Mouse (Mus musculus) Patski (cell line): ENCODE results near the gene Ttc23l. TPM values are rescaled to one million over a fixed set of nuclear protein-coding genes. Genes with fewer than 3 reads are reported as not detected.

Source experiments
- ATAC-seq: fragments of 100-300 bp; one replicate; pipeline ENCODE4 v1.8.0; 2021
- CTCF ChIA-PET: fragments of 350-600 bp; sonication (Branson Sonifier 250); formaldehyde crosslinking; loops from one replicate; lab custom pipeline; 2022; ENCODE audit warnings: inconsistent platforms; lab: Charles Lee
- POLR2A ChIA-PET: fragments of 350-600 bp; sonication (Branson Sonifier 250); formaldehyde crosslinking; loops from one replicate; lab custom pipeline; 2022; ENCODE audit warnings: antibody characterized with exemption, inconsistent platforms; lab: Charles Lee
- DNase-seq: peaks from one replicate; pipeline ENCODE4 v3.0.0-alpha.2; 2011; ENCODE audit warnings: low read depth, low spot score
- H3K27me3 ChIP-seq: fragments of 371-371 bp; one replicate; pipeline ENCODE4 v1.5.1; 2021
- CTCF ChIP-seq: fragments of 100-300 bp; IDR thresholded peaks from one replicate; pipeline ENCODE4 v1.5.1; 2021
- in situ Hi-C: fragments of 300-500 bp; cut with MboI; formaldehyde crosslinking; loops from 3 replicates; pipeline ENCODE4 v1.11.1; 2018; ENCODE audit warnings: low pct_unique_long_range_greater_than_20kb, mixed read lengths
- polyA plus RNA-seq: library from polyadenylated mRNA; unstranded; gene quantifications from one replicate; pipeline ENCODE4 v1.2.3, GENCODE M21; 2021

The Ttc23l gene
- polyA plus RNA-seq, 1 experiment from 2014 or later = not detected

- CTCF ChIA-PET = interaction anchor here (0.9 kb wide), 1 partner anchor 412 kb away, joined by 3 read pairs; no protein-coding TSS in a partner anchor
- POLR2A ChIA-PET = no interaction called here
- H3K27me3 ChIP-seq = no peaks in the 10 kb centered on the region
- no peak for TF ChIP-seq CTCF
- peak; percentile 32 for ATAC-seq
- in situ Hi-C loops = loop anchor here (5.0 to 10.0 kb wide), 2 partner anchors 231 to 908 kb away; partner anchors contain the start of gene Tars
- DNase-seq = no peak
Observed at GRCm38 (mm10) chr15:10486365-10486839, 72.1 kb downstream of the Ttc23l start.

DNA sequence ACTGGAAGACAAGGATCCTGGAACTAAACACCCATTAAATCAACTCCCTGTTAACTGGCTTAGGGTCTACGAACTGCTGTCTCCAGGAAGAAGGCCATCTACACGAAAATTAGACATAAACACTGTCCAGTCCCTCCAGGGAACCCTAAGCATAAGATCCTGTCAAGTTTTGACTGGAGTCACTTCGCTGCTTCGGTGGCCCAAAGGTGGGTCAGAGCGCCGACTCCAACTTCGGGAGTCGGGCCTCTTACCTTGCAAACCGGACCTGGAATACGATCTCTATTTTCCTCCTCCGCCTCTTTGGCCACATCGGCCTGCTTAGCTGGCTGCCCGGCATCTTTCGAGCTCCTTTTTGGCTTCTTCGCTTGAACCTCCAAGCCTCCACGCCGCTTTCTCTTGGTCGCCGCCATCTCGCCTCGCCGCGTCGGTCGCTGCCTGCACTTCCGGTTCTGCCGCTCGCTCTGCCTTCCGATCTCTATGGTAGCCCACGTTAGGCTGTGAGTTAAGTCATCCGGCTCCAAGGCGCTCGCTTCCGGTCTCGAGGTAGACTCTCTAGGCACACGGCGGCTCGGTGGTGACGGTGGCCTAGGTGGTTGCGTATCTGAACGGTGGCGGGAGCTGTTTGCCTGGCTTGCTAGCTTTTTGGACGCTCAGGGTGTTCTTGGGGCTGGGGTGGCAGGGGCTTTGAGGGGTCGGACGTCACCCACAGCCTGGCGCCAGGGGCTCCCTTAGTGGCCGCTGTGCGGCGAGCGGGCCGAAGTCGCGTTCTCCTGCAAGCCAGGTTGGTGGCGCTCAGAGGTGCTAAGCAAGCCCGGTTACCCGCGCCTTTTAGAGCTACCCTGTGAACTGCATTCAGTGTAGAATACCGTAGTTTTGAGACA, 72.7 kb downstream of the Ttc23l start, which contains the start of the genes Brix1 and Rad1:
Gene Brix1, minus strand, starts transcription at position 464 of the 881 bp plus-strand sequence.
Gene Rad1, plus strand, starts transcription at position 535 of the 881 bp plus-strand sequence.
- ATAC-seq (peak; percentile 87), DNase-seq (peak; percentile 72)
- ChIA-PET POLR2A (interaction anchor here (1.8 kb wide), 1 partner anchor 15 kb away, joined by 7 read pairs; the partner anchor contains the start of gene Dnajc21), CTCF (interaction anchor here (0.9 to 1.3 kb wide), 2 partner anchors 20 to 412 kb away, joined by 3 read pairs; no protein-coding TSS in a partner anchor)
- in situ Hi-C loops = loop anchor here (5.0 to 10.0 kb wide), 2 partner anchors 232 to 909 kb away; partner anchors contain the start of gene Tars
- TF ChIP-seq CTCF = no peak
- no peaks in the 10 kb centered on the region for H3K27me3 ChIP-seq

DNA sequence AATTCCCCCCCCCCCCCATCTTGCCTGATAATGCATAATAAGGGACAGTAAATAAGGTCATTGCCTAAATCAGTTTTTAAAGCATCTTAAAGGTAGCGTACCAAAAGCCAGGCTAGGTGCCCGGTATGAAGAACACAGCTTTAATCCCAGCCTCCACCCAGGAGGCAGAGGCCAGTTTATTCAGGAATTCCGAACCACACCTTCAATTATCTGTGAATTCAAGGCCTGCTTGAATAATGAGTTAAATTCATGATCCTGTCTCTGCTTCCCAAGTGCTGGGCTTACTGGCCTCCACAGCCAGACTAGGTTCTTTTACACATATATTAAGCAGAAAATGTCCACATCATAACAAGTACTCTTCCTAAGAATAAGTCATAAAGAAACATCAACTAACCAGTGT, 87.5 kb downstream of the Ttc23l start:
- DNase-seq (no peak), ATAC-seq (no peak)
- H3K27me3 ChIP-seq = no peaks in the 10 kb centered on the region
- in situ Hi-C loops = no loop called here
- POLR2A ChIA-PET = interaction anchor here (1.0 to 2.2 kb wide), 2 partner anchors 14 to 420 kb away, joined by 3 to 7 read pairs; partner anchors contain the start of gene Brix1
- no peak for TF ChIP-seq CTCF
- CTCF ChIA-PET = interaction anchor here (0.7 kb wide), 1 partner anchor 63 kb away, joined by 3 read pairs; no protein-coding TSS in a partner anchor

DNA sequence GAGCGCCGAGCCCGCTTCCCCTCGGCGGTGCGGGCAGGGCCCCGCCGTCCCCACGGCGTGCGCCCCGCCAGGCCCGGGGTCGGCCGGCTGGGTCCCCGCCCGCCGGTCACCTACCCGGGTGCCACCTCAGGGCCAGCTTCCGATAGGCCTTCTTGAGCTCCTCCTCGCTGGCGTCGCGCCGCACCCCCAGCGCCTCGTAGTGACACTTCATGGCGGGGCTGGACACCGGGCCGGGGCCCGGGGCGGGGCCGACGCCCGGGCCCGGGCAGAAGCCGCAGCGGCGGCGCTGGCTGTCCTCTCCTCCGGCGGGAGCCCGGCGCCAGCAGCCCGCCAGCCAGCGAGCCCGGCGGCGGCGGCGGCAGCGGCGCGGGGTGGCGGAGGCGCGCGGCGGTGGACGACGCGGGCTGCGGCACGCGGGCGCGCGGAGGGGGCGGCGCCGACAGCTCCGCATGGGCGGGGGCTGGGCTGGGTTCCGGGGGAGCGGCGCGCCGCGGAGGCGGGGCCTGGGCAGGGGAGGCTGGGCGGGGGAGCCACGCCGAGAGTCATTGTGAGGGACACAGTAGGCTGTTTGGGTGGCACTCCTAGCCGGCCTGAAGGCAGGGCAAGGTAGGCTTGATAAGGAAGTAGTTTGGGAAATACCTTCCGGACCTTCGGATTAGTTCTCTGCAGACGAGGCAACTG, 88.2 kb downstream of the Ttc23l start, which contains the start of gene Dnajc21:
Gene Dnajc21, minus strand, starts transcription at position 366 of the 681 bp plus-strand sequence.
- no peak for TF ChIP-seq CTCF
- in situ Hi-C loops = no loop called here
- ATAC-seq (peak; percentile 98), DNase-seq (no peak)
- ChIA-PET CTCF (interaction anchor here (0.7 kb wide), 1 partner anchor 64 kb away, joined by 3 read pairs; no protein-coding TSS in a partner anchor), POLR2A (interaction anchor here (0.6 to 2.2 kb wide), 3 partner anchors 15 to 1399 kb away, joined by 3 to 7 read pairs (median 3); partner anchors contain the start of gene Brix1)
- H3K27me3 ChIP-seq = no peaks in the 10 kb centered on the region

DNA sequence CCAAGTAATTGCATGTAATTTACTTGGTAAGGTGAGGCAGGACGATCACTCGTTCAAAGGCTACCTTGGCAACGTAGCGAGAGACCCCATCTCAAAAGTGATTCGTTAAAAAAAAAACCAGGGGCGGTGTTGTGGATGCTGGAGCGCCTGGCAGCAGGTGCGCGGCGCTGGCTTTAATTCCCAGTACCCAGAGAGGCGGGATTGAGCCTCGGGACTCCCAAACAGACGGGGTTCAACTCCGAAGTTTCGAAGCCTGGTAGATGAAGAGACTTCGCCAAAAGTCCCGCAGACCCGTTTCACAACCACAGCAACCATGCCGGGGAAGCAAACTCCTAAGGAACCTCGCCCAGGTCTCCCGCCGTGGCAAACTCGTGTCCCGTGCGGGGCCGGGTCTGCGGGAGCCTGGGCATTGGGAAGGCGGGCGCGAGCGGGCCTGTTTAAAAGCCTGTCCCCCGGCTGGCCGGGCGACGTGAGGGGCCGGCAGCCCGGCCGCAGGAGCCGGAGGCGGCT, 88.8 kb downstream of the Ttc23l start:
- no peak for DNase-seq
- no peak for TF ChIP-seq CTCF
- ATAC-seq = peak; percentile 60
- no peaks in the 10 kb centered on the region for H3K27me3 ChIP-seq
- CTCF ChIA-PET = no interaction called here
- in situ Hi-C loops = no loop called here
- POLR2A ChIA-PET = interaction anchor here (0.6 to 2.2 kb wide), 3 partner anchors 15 to 1398 kb away, joined by 3 to 7 read pairs (median 3); partner anchors contain the start of gene Brix1

GRCm38 (mm10) chr15:10468761-10469160, 89.7 kb downstream of the Ttc23l start:
- H3K27me3 ChIP-seq = no peaks in the 10 kb centered on the region
- POLR2A ChIA-PET = interaction anchor here (0.6 kb wide), 1 partner anchor 1338 kb away, joined by 3 read pairs; no protein-coding TSS in a partner anchor
- TF ChIP-seq CTCF = no peak
- CTCF ChIA-PET = interaction anchor here (1.5 kb wide), 1 partner anchor 30 kb away, joined by 3 read pairs; no protein-coding TSS in a partner anchor
- ATAC-seq = no peak
- no peak for DNase-seq
- in situ Hi-C loops = no loop called here

- TF ChIP-seq CTCF = no peak
- ATAC-seq (no peak), DNase-seq (no peak)
- CTCF ChIA-PET = no interaction called here
- no peaks in the 10 kb centered on the region for H3K27me3 ChIP-seq
- POLR2A ChIA-PET = no interaction called here
- in situ Hi-C loops = no loop called here
Observed at GRCm38 (mm10) chr15:10464678-10465077, 93.8 kb downstream of the Ttc23l start.

- ChIA-PET POLR2A (interaction anchor here (1.0 kb wide), 1 partner anchor 13 kb away, joined by 3 read pairs; no protein-coding TSS in a partner anchor), CTCF (no interaction called here)
- DNase-seq = no peak
- no peak for ATAC-seq
- H3K27me3 ChIP-seq = no peaks in the 10 kb centered on the region
- no peak for TF ChIP-seq CTCF
- in situ Hi-C loops = no loop called here
Observed at GRCm38 (mm10) chr15:10463555-10463954, 94.9 kb downstream of the Ttc23l start.

DNA sequence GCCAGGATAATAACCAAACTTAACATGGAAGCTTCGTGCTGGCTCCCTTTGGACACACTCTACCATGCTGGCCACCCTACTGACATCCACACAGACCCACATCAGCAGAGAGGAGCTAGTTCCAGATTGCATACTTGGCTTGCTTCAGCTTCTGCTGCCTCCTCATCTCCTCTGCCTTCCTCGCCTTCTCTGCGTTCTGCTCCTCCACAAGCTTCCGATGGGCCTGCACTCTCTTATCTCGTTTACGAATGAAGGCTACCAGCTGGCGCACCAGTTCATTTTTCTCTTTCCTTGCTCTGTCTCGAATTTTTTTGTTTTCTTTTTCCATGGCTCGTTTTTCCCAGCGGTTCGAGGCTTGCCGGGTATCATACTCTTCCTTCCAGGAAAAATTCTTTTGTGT, 97.5 kb downstream of the Ttc23l start:
- ATAC-seq (no peak), DNase-seq (no peak)
- POLR2A ChIA-PET = no interaction called here
- CTCF ChIA-PET = interaction anchor here (1.0 kb wide), 1 partner anchor 12 kb away, joined by 3 read pairs; no protein-coding TSS in a partner anchor
- in situ Hi-C loops = no loop called here
- no peaks in the 10 kb centered on the region for H3K27me3 ChIP-seq
- no peak for TF ChIP-seq CTCF

Other genes with a start within 250 kb of the Ttc23l start
- not detected for gene Gm21973, start 233.3 kb downstream of the Ttc23l start, polyA plus RNA-seq
- gene Agxt2, start 200.1 kb downstream of the Ttc23l start, polyA plus RNA-seq = not detected
- gene Dnajc21, start 88.2 kb downstream of the Ttc23l start, polyA plus RNA-seq = 34.2 TPM
- 41.2 TPM for gene Brix1, start 72.7 kb downstream of the Ttc23l start, polyA plus RNA-seq
- 19.0 TPM for gene Rad1, start 72.7 kb downstream of the Ttc23l start, polyA plus RNA-seq
- 55.3 TPM for gene Rai14, start 156.0 kb upstream of the Ttc23l start, polyA plus RNA-seq